Mouse (Mus musculus): ENCODE data around the gene Htr3b.

The Htr3b gene

DNA sequence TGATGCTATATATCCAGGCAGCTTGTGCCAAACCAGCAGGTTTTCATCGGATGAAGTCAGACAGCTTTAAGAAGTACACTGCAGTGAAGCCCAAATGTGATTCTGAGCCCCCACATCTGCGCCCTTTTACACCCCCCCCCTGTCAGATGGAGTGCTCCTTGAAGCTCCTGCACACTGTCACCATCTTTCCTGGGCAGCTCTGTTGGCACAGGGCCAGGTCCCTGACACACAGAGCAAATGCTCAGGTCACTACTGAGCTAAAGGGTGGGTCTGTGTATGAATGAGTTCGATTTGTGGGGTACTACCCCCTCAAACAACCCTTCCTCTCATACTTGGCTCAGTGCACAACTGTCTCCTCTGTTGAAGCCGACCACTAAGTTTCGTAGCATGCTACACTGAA, 35.4 kb downstream of the Htr3b start:
- no peak for DNase-seq (ENCODE audit: extremely low read depth, low read depth, low spot score)

- DNase-seq (ENCODE audit: extremely low read depth, low read depth, low spot score), result no peak
These were observed 36.0 kb downstream of the Htr3b start for GRCm38 (mm10) chr9:48928781-48929180.

DNA sequence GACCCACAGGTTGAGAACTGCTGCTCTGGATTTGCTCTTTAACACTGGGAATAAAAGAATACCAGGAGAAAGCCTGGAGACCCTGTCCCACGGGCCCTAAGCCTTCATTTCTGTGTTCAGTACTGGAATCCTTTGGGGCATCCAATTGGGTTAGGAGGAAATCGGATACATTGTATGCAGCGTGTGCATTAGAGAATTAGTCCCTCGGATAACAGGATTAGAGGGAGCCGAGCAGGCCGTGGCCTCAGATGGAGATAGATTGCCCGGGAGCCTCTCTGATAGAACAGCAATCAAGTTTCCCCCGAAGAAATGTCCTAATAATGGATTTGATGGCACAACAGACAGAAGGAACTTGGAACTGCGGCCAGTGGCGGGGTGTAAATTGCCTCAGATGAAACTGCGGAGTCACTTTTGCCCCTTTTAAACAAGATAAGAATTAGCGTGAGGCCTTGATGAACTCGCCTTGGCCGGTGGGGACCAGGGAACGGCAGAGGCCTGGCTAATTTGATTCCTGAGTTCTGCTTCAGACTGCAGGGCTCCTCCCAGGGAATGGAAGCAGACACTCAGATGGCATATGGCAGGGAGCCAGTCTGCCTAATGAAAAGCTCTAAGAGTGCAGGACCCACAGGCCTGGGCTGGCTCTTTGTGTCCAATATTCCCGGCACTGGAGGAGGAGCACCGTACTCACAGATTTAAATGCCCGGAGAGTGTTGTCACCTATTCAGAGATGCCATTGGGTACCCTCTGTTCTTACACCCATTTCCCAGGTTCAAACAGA, 48.6 kb downstream of the Htr3b start:
- DNase-seq (ENCODE audit: extremely low read depth, low read depth, low spot score), result no peak

GRCm38 (mm10) chr9:48910885-48911537, 53.8 kb downstream of the Htr3b start, which contains the start of gene Htr3a:
Htr3a (minus strand) TSS chr9:48911099.
- DNase-seq (ENCODE audit: extremely low read depth, low read depth, low spot score), result no peak

DNA sequence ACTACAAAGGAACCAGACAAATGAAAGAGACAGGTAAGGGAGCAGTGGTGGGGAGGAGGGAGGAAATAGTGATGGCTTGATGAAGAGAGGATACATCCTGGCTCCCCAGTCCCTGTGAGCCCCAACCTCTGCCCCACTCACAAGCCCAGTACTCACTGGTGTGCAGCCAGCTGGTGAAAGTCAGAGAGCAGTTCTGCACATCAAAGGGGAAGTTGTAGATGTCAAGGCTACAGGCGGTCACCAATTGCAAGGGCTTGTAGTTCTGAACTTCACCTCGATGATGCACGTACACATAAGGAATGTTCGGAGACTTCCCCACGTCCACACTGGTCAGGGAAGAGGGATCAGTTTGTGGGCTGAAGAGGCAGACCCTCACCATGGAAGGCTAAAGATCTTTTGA, 60.4 kb downstream of the Htr3b start:
- no peak for DNase-seq (ENCODE audit: extremely low read depth, low read depth, low spot score)

DNA sequence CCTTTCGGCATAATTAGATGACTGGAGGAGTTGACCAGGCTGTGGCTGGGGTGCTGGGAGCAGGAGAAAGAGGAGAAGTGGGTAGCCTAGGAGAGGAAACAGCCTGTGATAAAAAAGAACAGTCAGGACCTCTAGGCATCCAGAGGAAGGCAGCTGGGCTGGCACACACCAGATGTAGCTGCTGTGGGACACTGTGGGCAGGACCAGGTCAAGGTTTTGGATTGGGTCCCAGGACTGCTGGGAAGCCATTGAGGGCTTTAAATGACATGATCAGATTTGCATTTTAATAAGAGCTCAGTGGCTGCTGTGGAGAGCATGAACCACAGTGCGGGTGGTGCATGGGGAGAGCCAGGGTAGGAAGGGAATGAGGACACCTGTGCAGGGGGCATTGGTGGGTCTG, 61.0 kb downstream of the Htr3b start:
- DNase-seq (ENCODE audit: extremely low read depth, low read depth, low spot score), result no peak

- DNase-seq (ENCODE audit: extremely low read depth, low read depth, low spot score), result no peak
These were observed 66.2 kb downstream of the Htr3b start for GRCm38 (mm10) chr9:48898551-48898950.

GRCm38 (mm10) chr9:48895819-48896536, 68.8 kb downstream of the Htr3b start:
- DNase-seq (ENCODE audit: extremely low read depth, low read depth, low spot score), result no peak

GRCm38 (mm10) chr9:48894755-48895154, 70.0 kb downstream of the Htr3b start:
- no peak for DNase-seq (ENCODE audit: extremely low read depth, low read depth, low spot score)

- no peak for DNase-seq (ENCODE audit: extremely low read depth, low read depth, low spot score)
These were observed 70.8 kb downstream of the Htr3b start for GRCm38 (mm10) chr9:48893986-48894385.

GRCm38 (mm10) chr9:48889093-48889492, 75.7 kb downstream of the Htr3b start:
- DNase-seq (ENCODE audit: extremely low read depth, low read depth, low spot score), result no peak
